Mouse (Mus musculus): ENCODE data around the gene S100pbp. TPM values are rescaled to one million over a fixed set of nuclear protein-coding genes. Genes with fewer than 3 reads are reported as not detected.
A peak's percentile ranks its signal among the peaks of the same experiment; 100 is the strongest.

S100pbp gene
- total RNA-seq (2015; ENCODE audit: low replicate concordance) (12.7 and 13.6 TPM in 2 replicates), total RNA-seq (2017; ENCODE audit: low replicate concordance) (7.5 and 8.7 TPM in 2 replicates)

GRCm38 (mm10) chr4:129189542-129190519 lies at the start of gene S100pbp, which contains the start of gene Yars:
S100pbp (minus strand) TSS chr4:129189727.
Yars (plus strand) TSS chr4:129189760.
- peak; percentile 90 for ATAC-seq (replicated peaks; ENCODE audit: low FRiP score, poor library complexity, severe bottlenecking)

- peak; percentile 62 for ATAC-seq (replicated peaks; ENCODE audit: low FRiP score, poor library complexity, severe bottlenecking)
These were observed 49.5 kb upstream of the S100pbp start for GRCm38 (mm10) chr4:129239075-129239474.

DNA sequence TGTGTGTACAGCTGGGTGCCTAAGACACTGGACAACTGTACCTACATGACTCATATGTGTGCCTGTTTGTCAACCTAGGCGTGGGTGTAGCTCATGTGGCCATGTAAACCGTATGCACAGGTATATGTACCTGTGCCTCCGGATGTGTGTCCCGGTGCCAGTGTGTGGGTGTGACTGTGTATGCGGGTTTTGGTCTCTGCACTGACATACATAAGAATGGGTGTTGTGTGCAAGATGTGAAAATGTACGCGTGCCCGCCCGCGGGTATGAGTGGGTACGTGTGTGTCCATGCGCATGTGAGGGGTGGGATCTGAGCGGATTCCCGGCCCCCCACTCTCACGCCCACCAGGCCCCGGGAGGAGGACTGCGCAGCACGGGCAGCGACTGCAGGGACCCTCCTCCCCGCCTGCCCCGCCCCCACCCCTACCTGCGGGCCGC lies 49.1 kb upstream of the S100pbp start:
- ATAC-seq (replicated peaks; ENCODE audit: low FRiP score, poor library complexity, severe bottlenecking) = no peak

- no peak for ATAC-seq (replicated peaks; ENCODE audit: low FRiP score, poor library complexity, severe bottlenecking)
These were observed 48.4 kb upstream of the S100pbp start for GRCm38 (mm10) chr4:129237843-129238441.

DNA sequence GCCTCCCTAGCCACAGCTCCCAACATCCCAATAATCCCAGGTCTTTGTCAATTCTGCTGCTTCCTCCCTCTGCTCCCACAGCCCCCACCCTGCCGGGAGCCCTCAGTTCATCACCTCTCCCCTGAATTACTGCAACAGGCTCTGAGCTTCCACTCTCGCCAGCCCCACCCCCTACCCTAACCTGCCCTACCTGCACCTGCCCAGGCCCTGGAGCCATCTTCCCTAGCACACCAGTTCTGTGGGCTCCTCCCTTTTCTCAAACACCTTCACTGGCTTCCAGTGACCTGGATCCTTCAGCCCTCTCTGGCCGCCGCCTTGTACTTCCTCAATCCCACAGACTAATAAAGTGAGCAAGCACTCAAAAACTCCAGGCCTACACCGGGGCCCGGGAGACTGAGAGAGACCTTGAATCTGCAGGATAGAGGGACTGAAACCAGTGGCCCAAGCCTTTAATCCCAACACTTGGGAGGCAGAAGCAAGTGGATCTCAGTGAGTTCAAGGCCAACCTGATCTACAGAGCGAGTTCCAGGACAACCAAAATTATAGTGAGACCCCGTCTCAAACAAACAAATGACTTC lies 46.8 kb upstream of the S100pbp start:
- ATAC-seq (replicated peaks; ENCODE audit: low FRiP score, poor library complexity, severe bottlenecking) = no peak

DNA sequence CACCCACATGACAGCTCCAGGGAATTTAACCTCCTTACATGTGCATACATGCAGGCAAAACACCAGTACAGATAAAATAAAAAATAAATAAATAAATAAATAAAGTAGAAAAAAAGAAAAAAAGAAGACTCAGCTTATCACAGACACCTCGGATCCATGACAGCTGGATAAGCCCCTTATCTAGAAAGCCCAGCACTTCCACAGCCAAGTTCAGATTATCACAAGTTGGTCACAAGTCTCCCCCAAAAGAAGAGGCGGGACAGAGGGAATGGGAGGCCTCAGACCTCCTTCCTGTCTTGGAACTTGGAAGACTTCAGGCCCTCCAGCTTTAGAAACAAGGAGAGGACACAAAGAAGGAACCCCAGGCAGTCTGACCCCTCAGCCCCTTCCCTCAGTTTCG lies 45.6 kb upstream of the S100pbp start:
- ATAC-seq (replicated peaks; ENCODE audit: low FRiP score, poor library complexity, severe bottlenecking) = no peak

- peak; percentile 51 for ATAC-seq (replicated peaks; ENCODE audit: low FRiP score, poor library complexity, severe bottlenecking)
These were observed 45.0 kb upstream of the S100pbp start for GRCm38 (mm10) chr4:129234488-129234887.

- no peak for ATAC-seq (replicated peaks; ENCODE audit: low FRiP score, poor library complexity, severe bottlenecking)
These were observed 43.2 kb upstream of the S100pbp start for GRCm38 (mm10) chr4:129232561-129233360.

GRCm38 (mm10) chr4:129231594-129232450 lies 42.3 kb upstream of the S100pbp start:
- no peak for ATAC-seq (replicated peaks; ENCODE audit: low FRiP score, poor library complexity, severe bottlenecking)

- no peak for ATAC-seq (replicated peaks; ENCODE audit: low FRiP score, poor library complexity, severe bottlenecking)
These were observed 41.4 kb upstream of the S100pbp start for GRCm38 (mm10) chr4:129230926-129231325.

DNA sequence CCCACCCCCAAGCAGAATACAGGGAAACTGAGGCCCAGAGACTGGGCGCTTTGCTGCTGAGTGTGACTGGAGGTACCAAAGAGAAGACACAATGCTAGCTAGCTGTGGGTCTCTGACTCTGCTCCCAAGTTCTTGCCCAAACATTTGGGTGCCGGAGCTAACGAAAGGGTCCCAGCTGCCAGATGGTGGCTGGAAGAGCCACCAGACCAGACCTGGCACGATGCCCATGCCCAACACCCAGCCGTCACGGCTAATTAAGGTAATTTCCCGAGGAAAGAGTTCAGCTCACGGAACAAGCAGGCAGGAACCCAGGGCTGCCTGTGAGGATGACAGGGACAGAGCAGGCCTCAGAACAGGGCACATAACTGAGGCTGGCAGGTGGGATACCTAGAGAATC lies 38.5 kb upstream of the S100pbp start:
- no peak for ATAC-seq (replicated peaks; ENCODE audit: low FRiP score, poor library complexity, severe bottlenecking)

- no peak for ATAC-seq (replicated peaks; ENCODE audit: low FRiP score, poor library complexity, severe bottlenecking)
These were observed 37.9 kb upstream of the S100pbp start for GRCm38 (mm10) chr4:129227170-129227984.

DNA sequence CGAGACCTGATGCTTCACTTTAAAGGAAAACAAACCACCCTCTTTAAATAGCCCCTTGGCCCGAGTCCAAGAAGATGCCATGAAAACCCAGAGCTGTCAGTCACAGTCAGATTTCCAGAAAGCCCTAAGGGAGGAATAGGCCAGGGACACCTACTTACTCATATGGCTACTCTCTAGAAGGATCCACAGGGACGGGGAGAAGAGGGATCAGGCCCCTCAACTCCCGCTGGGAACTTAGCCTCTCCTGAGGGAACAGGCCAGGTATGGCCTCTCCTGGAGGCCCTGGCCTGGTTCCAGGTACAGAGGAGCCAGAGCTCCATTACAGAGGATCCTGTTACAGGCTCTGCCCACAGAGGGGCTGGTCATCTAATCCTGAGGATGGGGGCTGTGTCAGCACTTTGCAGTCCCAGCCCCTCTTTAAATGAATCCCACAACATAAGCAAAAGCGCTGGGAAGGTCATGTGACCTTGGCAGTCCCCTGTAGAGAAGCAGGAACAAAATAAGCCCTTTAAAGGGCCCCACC lies 37.0 kb upstream of the S100pbp start:
- ATAC-seq (replicated peaks; ENCODE audit: low FRiP score, poor library complexity, severe bottlenecking) = no peak

DNA sequence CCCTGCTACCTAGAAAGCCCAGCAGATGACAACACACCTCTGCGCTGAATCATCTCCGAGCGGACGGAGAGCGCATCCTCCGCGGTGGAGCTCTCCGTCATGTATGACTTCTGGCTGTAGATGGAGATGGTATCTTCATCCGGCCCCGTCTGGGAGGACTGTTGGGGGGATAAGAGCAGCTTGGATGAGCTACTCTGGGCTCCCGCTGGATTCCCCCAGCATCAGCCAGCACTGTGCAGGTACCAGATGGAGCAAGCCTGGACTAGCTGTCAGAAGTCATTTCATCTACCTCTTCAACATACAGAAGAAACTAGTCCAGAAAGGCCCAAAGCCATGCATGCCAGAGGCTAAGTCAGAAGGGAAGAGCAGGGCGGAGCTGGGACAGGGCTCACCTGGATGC lies 35.8 kb upstream of the S100pbp start:
- no peak for ATAC-seq (replicated peaks; ENCODE audit: low FRiP score, poor library complexity, severe bottlenecking)

GRCm38 (mm10) chr4:129223421-129224281 lies 34.1 kb upstream of the S100pbp start:
- no peak for ATAC-seq (replicated peaks; ENCODE audit: low FRiP score, poor library complexity, severe bottlenecking)

DNA sequence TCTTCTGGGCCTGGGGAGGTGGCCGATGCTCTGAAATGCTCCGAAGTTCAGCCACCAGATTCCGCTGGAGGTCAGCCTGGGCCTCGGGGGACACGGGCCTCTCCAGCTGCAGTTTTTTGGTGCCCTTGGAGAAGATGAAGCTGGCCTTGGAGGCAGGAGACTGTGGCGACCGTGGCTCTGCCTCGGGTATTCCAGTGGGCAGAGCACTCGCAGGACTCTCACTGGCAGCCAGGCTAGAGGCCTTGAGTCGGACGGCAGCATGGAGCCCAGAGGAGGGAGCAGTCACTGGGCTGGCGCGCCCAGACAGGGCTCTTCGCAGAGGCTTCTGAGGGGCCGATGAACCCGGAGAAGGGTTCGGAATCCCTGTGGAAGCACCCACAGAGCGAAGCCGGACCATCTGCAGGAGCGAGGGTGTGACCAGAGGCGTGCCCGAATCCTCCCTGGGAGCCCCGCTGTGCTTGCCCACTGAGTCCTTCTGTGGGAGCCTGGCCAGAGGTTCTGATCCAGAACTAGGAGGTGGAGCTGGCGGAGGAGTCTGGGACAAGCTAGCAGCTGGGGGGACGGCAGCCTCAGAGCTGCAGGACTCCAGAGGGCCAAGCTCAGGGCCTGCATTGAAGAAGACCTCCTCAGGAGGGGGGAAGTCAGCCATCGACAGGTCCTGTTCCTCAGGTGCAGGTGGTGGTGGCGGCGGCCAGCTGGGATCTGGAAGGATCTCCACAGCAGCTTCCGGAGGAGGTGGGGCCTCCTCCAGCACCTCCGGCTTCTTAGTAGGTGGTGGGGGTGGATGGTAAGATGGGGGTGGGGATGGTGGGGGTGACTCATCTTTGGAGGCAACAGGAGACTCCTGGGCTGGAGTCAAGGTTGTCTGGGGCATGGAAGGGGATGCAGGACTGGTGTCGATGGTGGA lies 32.7 kb upstream of the S100pbp start:
- ATAC-seq (replicated peaks; ENCODE audit: low FRiP score, poor library complexity, severe bottlenecking) = no peak

All from erythroblast, adult 5-6 weeks (primary cell).